Mouse (Mus musculus) forebrain, embryonic 14.5 days (tissue): ENCODE results near the gene Prph. TPM values are rescaled to one million over a fixed set of nuclear protein-coding genes. Genes with fewer than 3 reads are reported as not detected.

Experiments
- ATAC-seq: fragments of 200-750 bp; cut with Nextera tagmentation; 2 replicates; pipeline ENCODE4 v1.8.0; 2017; ENCODE audit warnings: mild to moderate bottlenecking, moderate library complexity
- DNase-seq: peaks from one replicate; pipeline ENCODE4 v3.0.0-alpha.2; 2015; ENCODE audit warnings: low spot score
- H3K27ac ChIP-seq: fragments of 300-500 bp; sonication (generic); 2 replicates; pipeline ENCODE4 v1.5.1; 2014; ENCODE audit warnings: low read depth, mild to moderate bottlenecking, control low read depth, low read length, moderate library complexity
- H3K27me3 ChIP-seq: fragments of 300-500 bp; sonication (generic); replicated peaks from 2 replicates; pipeline ENCODE4 v1.6.1; 2014; ENCODE audit warnings: low read length, control low read depth, mixed read lengths; ENCODE audit not compliant: control insufficient read depth, insufficient read depth
- H3K36me3 ChIP-seq: fragments of 300-500 bp; sonication (generic); 2 replicates; pipeline ENCODE4 v1.6.1; 2014; ENCODE audit warnings: low read length, control low read depth; ENCODE audit not compliant: control insufficient read depth, insufficient read depth
- H3K4me1 ChIP-seq: fragments of 300-500 bp; sonication (generic); 2 replicates; pipeline ENCODE4 v1.6.1; 2014; ENCODE audit warnings: antibody characterized with exemption, low read length, control low read depth; ENCODE audit not compliant: control insufficient read depth, insufficient read depth
- H3K4me2 ChIP-seq: fragments of 300-500 bp; sonication (generic); 2 replicates; pipeline ENCODE4 v1.6.1; 2014; ENCODE audit warnings: mild to moderate bottlenecking, control low read depth, low read length
- H3K4me3 ChIP-seq: fragments of 300-500 bp; sonication (generic); 2 replicates; pipeline ENCODE4 v1.5.1; 2014; ENCODE audit warnings: low read depth, low read length, control low read depth
- H3K9ac ChIP-seq: fragments of 300-500 bp; sonication (generic); 2 replicates; pipeline ENCODE4 v1.6.1; 2014; ENCODE audit warnings: mild to moderate bottlenecking, low read length, control low read depth, moderate library complexity
- H3K9me3 ChIP-seq: fragments of 300-500 bp; sonication (generic); replicated peaks from 2 replicates; pipeline ENCODE4 v1.6.1; 2016; ENCODE audit warnings: low read length, control low read depth, mixed read lengths; ENCODE audit not compliant: control insufficient read depth
- WGBS: fragments of 180-500 bp; shearing (Covaris S2); extraction: QIAGEN DNeasy Blood & Tissue Kit; methylation state at CpG from one replicate; pipeline ENCODE4 v1.1.7; 2014; 5-methylcytosine and 5-hydroxymethylcytosine counted together
- polyA plus RNA-seq: library from polyadenylated mRNA; unstranded; fragments of >200 nt; fragmentation: Nextera tagmentation; extraction: Ambion mirVana; gene quantifications from 2 replicates; pipeline ENCODE4 v1.2.1, GENCODE M21; 2014

Prph gene
- polyA plus RNA-seq, 1 experiment from 2014 or later, result 1.0 TPM

GRCm38 (mm10) chr15:99078181-99078910 is 23.4 kb downstream of the Prph start:
- Histone ChIP-seq H3K4me1 (peaks cover 13% of the 10 kb centered on the region), H3K27me3 (no peaks in the 10 kb centered on the region), H3K9me3 (no peaks in the 10 kb centered on the region), H3K4me3 (no peak overlapping the region), H3K4me2 (no peak overlapping the region), H3K36me3 (peaks cover 33% of the 10 kb centered on the region), H3K9ac (no peak overlapping the region), H3K27ac (no peak overlapping the region)
- DNase-seq (no peak), ATAC-seq (no peak)
- 88% methylated on average over 15 of the region's 15 CpGs for whole genome bisulfite sequencing

GRCm38 (mm10) chr15:99079804-99080203 is 24.8 kb downstream of the Prph start:
- DNase-seq (no peak), ATAC-seq (no peak)
- peaks cover 33% of the 10 kb centered on the region for H3K36me3 ChIP-seq
- no peak overlapping the region for H3K4me2 ChIP-seq
- 0 out of 2 replicates have a peak, but pooled peaks cover 7% of the 10 kb centered on the region for H3K27me3 ChIP-seq
- no peak overlapping the region for H3K4me3 ChIP-seq
- H3K9me3 ChIP-seq, result no peaks in the 10 kb centered on the region
- H3K27ac ChIP-seq, result no peak overlapping the region
- H3K4me1 ChIP-seq, result peaks cover 8% of the 10 kb centered on the region
- 91% methylated on average over 3 of the region's 3 CpGs for WGBS
- no peak overlapping the region for H3K9ac ChIP-seq

GRCm38 (mm10) chr15:99082322-99082721 is 27.3 kb downstream of the Prph start:
- peaks cover 30% of the 10 kb centered on the region for H3K36me3 ChIP-seq
- DNase-seq, result no peak
- no peak overlapping the region for H3K4me2 ChIP-seq
- no peak overlapping the region for H3K27ac ChIP-seq
- H3K4me3 ChIP-seq, result no peak overlapping the region
- no peaks in the 10 kb centered on the region for H3K4me1 ChIP-seq
- 92% methylated on average over 12 of the region's 12 CpGs for WGBS
- H3K27me3 ChIP-seq, result peaks cover 31% of the 10 kb centered on the region
- ATAC-seq, result no peak
- H3K9ac ChIP-seq, result no peak overlapping the region
- no peaks in the 10 kb centered on the region for H3K9me3 ChIP-seq

- H3K9ac ChIP-seq, result no peak overlapping the region
- H3K4me2 ChIP-seq, result no peak overlapping the region
- peaks cover 37% of the 10 kb centered on the region for H3K27me3 ChIP-seq
- ATAC-seq (no peak), DNase-seq (no peak)
- peaks cover 25% of the 10 kb centered on the region for H3K36me3 ChIP-seq
- 89% methylated on average over 16 of the region's 16 CpGs for WGBS
- H3K4me3 ChIP-seq, result no peak overlapping the region
- H3K4me1 ChIP-seq, result no peaks in the 10 kb centered on the region
- no peak overlapping the region for H3K27ac ChIP-seq
- H3K9me3 ChIP-seq, result no peaks in the 10 kb centered on the region
Measured at GRCm38 (mm10) chr15:99082840-99083239, 27.9 kb downstream of the Prph start.

- 69% methylated on average over 9 of the region's 9 CpGs for WGBS
- DNase-seq, result peak; percentile 64
Measured at GRCm38 (mm10) chr15:99083258-99083657, 28.3 kb downstream of the Prph start.

GRCm38 (mm10) chr15:99083867-99084557 is 29.0 kb downstream of the Prph start:
- no peak overlapping the region for H3K9ac ChIP-seq
- no peak for DNase-seq

More at GRCm38 (mm10) chr15:99083258-99083657, 28.3 kb downstream of the Prph start:
- ATAC-seq, result no peak
- Histone ChIP-seq H3K9me3 (no peaks in the 10 kb centered on the region), H3K27me3 (peaks cover 41% of the 10 kb centered on the region), H3K9ac (no peak overlapping the region), H3K4me3 (no peak overlapping the region), H3K27ac (no peak overlapping the region), H3K36me3 (peaks cover 21% of the 10 kb centered on the region), H3K4me2 (no peak overlapping the region), H3K4me1 (peaks cover 4% of the 10 kb centered on the region)

GRCm38 (mm10) chr15:99084618-99085017 is 29.6 kb downstream of the Prph start:
- WGBS, result 7% methylated on average over 19 of the region's 19 CpGs
- Histone ChIP-seq H3K9me3 (no peaks in the 10 kb centered on the region), H3K4me2 (no peak overlapping the region), H3K4me1 (peaks cover 7% of the 10 kb centered on the region), H3K36me3 (peaks cover 16% of the 10 kb centered on the region; the same call in 1 of the 2 replicates), H3K27ac (no peak overlapping the region), H3K4me3 (no peak overlapping the region), H3K27me3 (peaks cover 54% of the 10 kb centered on the region), H3K9ac (no peak overlapping the region)
- DNase-seq, result no peak
- ATAC-seq, result no peak

More at GRCm38 (mm10) chr15:99083867-99084557, 29.0 kb downstream of the Prph start:
- Histone ChIP-seq H3K9me3 (no peaks in the 10 kb centered on the region), H3K27ac (no peak overlapping the region), H3K36me3 (peaks cover 16% of the 10 kb centered on the region; the same call in 1 of the 2 replicates), H3K4me3 (no peak overlapping the region), H3K4me2 (no peak overlapping the region), H3K27me3 (peaks cover 48% of the 10 kb centered on the region), H3K4me1 (peaks cover 7% of the 10 kb centered on the region)
- WGBS, result 7% methylated on average over 11 of the region's 11 CpGs
- no peak for ATAC-seq

- H3K4me3 ChIP-seq, result no peak overlapping the region
- H3K9ac ChIP-seq, result no peak overlapping the region
- WGBS, result 78% methylated on average over 4 of the region's 4 CpGs
- ATAC-seq, result no peak
- H3K9me3 ChIP-seq, result no peaks in the 10 kb centered on the region
- peaks cover 14% of the 10 kb centered on the region; the same call in 1 of the 2 replicates for H3K36me3 ChIP-seq
- DNase-seq, result no peak
- H3K27me3 ChIP-seq, result peaks cover 59% of the 10 kb centered on the region
- H3K4me2 ChIP-seq, result no peak overlapping the region
- no peak overlapping the region for H3K27ac ChIP-seq
- peaks cover 7% of the 10 kb centered on the region for H3K4me1 ChIP-seq
Measured at GRCm38 (mm10) chr15:99085997-99086396, 31.0 kb downstream of the Prph start.
